Comparison of ENCODE assay signal across 10 mouse cellular contexts in genomic region chrX:143543186-143543793, GRCm38 (mm10). TPM values are rescaled to one million over a fixed set of nuclear protein-coding genes. Genes with fewer than 3 reads are reported as not detected.
DNase-seq lines count a peak whose midpoint lies in the region; ATAC-seq and TF ChIP-seq lines count a peak whose summit lies in the region.
"Had no signal": no experiment of that assay in that cellular context is flagged by ENCODE, and none has a peak within 500 bp of the region (broad histone marks: within the 10 kb centered on the region; RNA-seq: fewer than 3 reads in every experiment).

No protein-coding gene starts in this region.

- ATAC-seq in neural tube, embryonic 15.5 days (ENCODE audit: low FRiP score) = no peak; the same call in 1 of the 2 replicates
- ATAC-seq in embryonic facial prominence, embryonic 12.5 days (ENCODE audit: insufficient number of reproducible peaks, insufficient read depth, low FRiP score, low TSS enrichment) = peak; percentile 72; the same call in 1 of the 2 replicates
- no peak for ATAC-seq in intestine, embryonic 15.5 days
- ATAC-seq: inflammation-experienced regulatory T-cells, adult 6 months had no signal

- H3K36me3 ChIP-seq in neural tube, embryonic 15.5 days = no peaks in the 10 kb centered on the region
- no peaks in the 10 kb centered on the region for H3K36me3 ChIP-seq in embryonic facial prominence, embryonic 12.5 days
- no peaks in the 10 kb centered on the region for H3K36me3 ChIP-seq in testis, adult 2 months (ENCODE audit: control insufficient read depth, insufficient read depth, low read length)
- H3K36me3 ChIP-seq in intestine, embryonic 15.5 days = no peaks in the 10 kb centered on the region
- H3K36me3 ChIP-seq: lung, embryonic 15.5 days had no signal

- DNase-seq in neural tube, embryonic 10.5 days (ENCODE audit: extremely low spot score, low spot score) = peak; percentile 33
- DNase-seq in layer of hippocampus, adult 9-11 months = peak; percentile 59
- no peak for DNase-seq in yolk sac, embryonic 10.5 days (ENCODE audit: low spot score)
- DNase-seq in urinary bladder, postnatal 10 days (ENCODE audit: low spot score) = no peak

- H3K4me1 ChIP-seq in neural tube, embryonic 15.5 days = no peaks in the 10 kb centered on the region
- H3K4me1 ChIP-seq in embryonic facial prominence, embryonic 12.5 days = no peaks in the 10 kb centered on the region
- no peaks in the 10 kb centered on the region for H3K4me1 ChIP-seq in testis, adult 2 months (ENCODE audit: control insufficient read depth, insufficient read depth, low read length)
- no peaks in the 10 kb centered on the region for H3K4me1 ChIP-seq in intestine, embryonic 15.5 days (replicated peaks)
- H3K4me1 ChIP-seq: lung, embryonic 15.5 days had no signal

- H3K27me3 ChIP-seq in neural tube, embryonic 15.5 days (replicated peaks) = no peaks in the 10 kb centered on the region
- H3K27me3 ChIP-seq in embryonic facial prominence, embryonic 12.5 days = peaks cover 6% of the 10 kb centered on the region; the same call in 1 of the 2 replicates
- no peaks in the 10 kb centered on the region for H3K27me3 ChIP-seq in testis, adult 2 months (ENCODE audit: control insufficient read depth, insufficient read depth, low read length)
- H3K27me3 ChIP-seq in intestine, embryonic 15.5 days (replicated peaks) = no peaks in the 10 kb centered on the region; the same call in 1 of the 2 replicates
- H3K27me3 ChIP-seq: lung, embryonic 15.5 days had no signal

- H3K9ac ChIP-seq in neural tube, embryonic 15.5 days (replicated peaks) = no peak overlapping the region
- no peak overlapping the region for H3K9ac ChIP-seq in embryonic facial prominence, embryonic 12.5 days
- no peak overlapping the region for H3K9ac ChIP-seq in intestine, embryonic 15.5 days
- H3K9ac ChIP-seq: lung, embryonic 15.5 days had no signal

- no peaks in the 10 kb centered on the region for H3K9me3 ChIP-seq in neural tube, embryonic 15.5 days (replicated peaks)
- no peaks in the 10 kb centered on the region for H3K9me3 ChIP-seq in embryonic facial prominence, embryonic 12.5 days
- H3K9me3 ChIP-seq in intestine, embryonic 15.5 days = no peaks in the 10 kb centered on the region
- H3K9me3 ChIP-seq: lung, embryonic 15.5 days had no signal

- no peak overlapping the region for H3K27ac ChIP-seq in neural tube, embryonic 15.5 days (replicated peaks)
- no peak overlapping the region for H3K27ac ChIP-seq in embryonic facial prominence, embryonic 12.5 days
- H3K27ac ChIP-seq in testis, adult 2 months (ENCODE audit: control insufficient read depth, insufficient read depth, low read depth, low read length) = peak overlapping the region; percentile 37; the same call in 1 of the 2 replicates
- H3K27ac ChIP-seq in intestine, embryonic 15.5 days = no peak overlapping the region
- H3K27ac ChIP-seq: lung, embryonic 15.5 days had no signal

- WGBS in neural tube, embryonic 15.5 days = 35% methylated on average over 7 of the region's 7 CpGs
- 35% methylated on average over 7 of the region's 7 CpGs for WGBS in embryonic facial prominence, embryonic 12.5 days
- WGBS in intestine, embryonic 15.5 days = 42% methylated on average over 7 of the region's 7 CpGs

- no peak overlapping the region for H3K4me3 ChIP-seq in neural tube, embryonic 15.5 days (replicated peaks)
- H3K4me3 ChIP-seq in embryonic facial prominence, embryonic 12.5 days = no peak overlapping the region
- no peak overlapping the region for H3K4me3 ChIP-seq in testis, adult 2 months (ENCODE audit: control insufficient read depth, low read depth, low read length)
- H3K4me3 ChIP-seq in intestine, embryonic 15.5 days (replicated peaks) = no peak overlapping the region
- H3K4me3 ChIP-seq: lung, embryonic 15.5 days had no signal

- H3K4me2 ChIP-seq in neural tube, embryonic 15.5 days = no peak overlapping the region
- H3K4me2 ChIP-seq in embryonic facial prominence, embryonic 12.5 days (replicated peaks) = no peak overlapping the region
- no peak overlapping the region for H3K4me2 ChIP-seq in intestine, embryonic 15.5 days (replicated peaks)
- H3K4me2 ChIP-seq: lung, embryonic 15.5 days had no signal

- TF ChIP-seq CTCF in testis, adult 2 months (IDR thresholded peaks at IDR 0.05; ENCODE audit: control insufficient read depth, insufficient read depth, insufficient replicate concordance, low read depth, low read length) = no peak

- no peak for TF ChIP-seq POLR2A in testis, adult 2 months (IDR thresholded peaks at IDR 0.05; ENCODE audit: control insufficient read depth, low read depth, low read length)

RNA-seq across cellular contexts. Expression of gene Pak3, which starts 24.9 kb away (rescaled TPM):
- 222 and 249 TPM in 2 replicates for polyA plus RNA-seq in neural tube, embryonic 15.5 days (2015; fragmentation: Nextera tagmentation; extraction: Ambion mirVana)
- polyA plus RNA-seq in embryonic facial prominence, embryonic 12.5 days (2016; fragmentation: Nextera tagmentation; extraction: Ambion mirVana) = 22.7 and 25.7 TPM in 2 replicates
- 9.2 and 13.3 TPM in 2 replicates for polyA plus RNA-seq in testis, adult 2 months (2012; rRNA removed)
- polyA plus RNA-seq in intestine, embryonic 15.5 days (2015; fragmentation: Nextera tagmentation; extraction: Ambion mirVana) = 8.7 and 8.9 TPM in 2 replicates

Comparison
In these comparisons a context has a peak if more than half of its experiments do, and no peak if none do; other contexts are left out.
1. DNase-seq: peak in neural tube, embryonic 10.5 days (single experiment) and layer of hippocampus, adult 9-11 months (single experiment); none in yolk sac, embryonic 10.5 days (single experiment) and urinary bladder, postnatal 10 days (single experiment).